15 mouse cellular contexts compared by ENCODE assay signal in the genomic region with DNA sequence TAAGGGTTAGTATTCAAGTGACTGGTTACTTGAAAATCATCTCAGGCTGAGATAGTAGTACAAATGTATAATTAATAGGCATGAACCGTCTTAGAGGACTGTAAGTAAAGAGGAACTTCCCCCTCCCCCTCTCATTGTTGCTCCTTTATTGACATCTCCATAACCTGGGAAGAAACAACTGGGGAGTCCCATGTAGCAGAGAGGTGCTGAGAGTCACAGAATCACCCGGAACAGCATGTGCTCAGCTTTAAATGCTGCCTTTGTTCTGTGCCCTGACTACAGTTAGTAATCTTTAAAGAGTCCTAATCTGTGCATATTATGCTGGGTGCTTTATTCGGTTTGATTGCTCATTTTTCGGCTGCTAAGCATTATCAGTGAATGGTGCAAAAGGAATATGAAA.
"Had no signal": no experiment of that assay in that cellular context is flagged by ENCODE, and none has a peak within 500 bp of the region (broad histone marks: within the 10 kb centered on the region; RNA-seq: fewer than 3 reads in every experiment).

No protein-coding gene starts in this region.

- H3K9ac ChIP-seq: limb, embryonic 12.5 days; liver, embryonic 13.5 days; liver, postnatal 0 days; lung, embryonic 15.5 days; neural tube, embryonic 13.5 days; stomach, embryonic 15.5 days had no signal

- H3K4me2 ChIP-seq: limb, embryonic 12.5 days; liver, embryonic 13.5 days; lung, embryonic 15.5 days; neural tube, embryonic 13.5 days; stomach, embryonic 15.5 days had no signal

- H3K4me3 ChIP-seq: limb, embryonic 12.5 days; liver, embryonic 13.5 days; lung, embryonic 15.5 days; megakaryocyte, embryonic 14.5 days; myocyte; neural tube, embryonic 13.5 days; stomach, embryonic 15.5 days had no signal

- ATAC-seq: intestine, embryonic 16.5 days; liver, postnatal 0 days had no signal

- H3K36me3 ChIP-seq: limb, embryonic 12.5 days; liver, embryonic 13.5 days; lung, embryonic 15.5 days; neural tube, embryonic 13.5 days; stomach, embryonic 15.5 days had no signal

- DNase-seq: kidney, adult 2 months; kidney, postnatal 25 days; liver; liver, embryonic 13.5 days; liver, postnatal 0 days; lung, postnatal 14 days; thymus, postnatal 4 days had no signal

- H3K27me3 ChIP-seq: limb, embryonic 12.5 days; liver, embryonic 13.5 days; lung, embryonic 15.5 days; megakaryocyte, embryonic 14.5 days; neural tube, embryonic 13.5 days; stomach, embryonic 15.5 days had no signal

- H3K4me1 ChIP-seq: limb, embryonic 12.5 days; liver, embryonic 13.5 days; lung, embryonic 15.5 days; megakaryocyte, embryonic 14.5 days; stomach, embryonic 15.5 days had no signal

- H3K9me3 ChIP-seq: limb, embryonic 12.5 days; liver, embryonic 13.5 days; lung, embryonic 15.5 days; megakaryocyte, embryonic 14.5 days; neural tube, embryonic 13.5 days; stomach, embryonic 15.5 days had no signal

- H3K27ac ChIP-seq: limb, embryonic 12.5 days; liver, embryonic 13.5 days; lung, embryonic 15.5 days; macrophage; stomach, embryonic 15.5 days had no signal
